Mouse (Mus musculus): ENCODE results near the gene Spsb3. TPM values are rescaled to one million over a fixed set of nuclear protein-coding genes. Genes with fewer than 3 reads are reported as not detected.

The Spsb3 gene
- polyA plus RNA-seq, 1 experiment from 2014 or later: 94.1 TPM

DNA sequence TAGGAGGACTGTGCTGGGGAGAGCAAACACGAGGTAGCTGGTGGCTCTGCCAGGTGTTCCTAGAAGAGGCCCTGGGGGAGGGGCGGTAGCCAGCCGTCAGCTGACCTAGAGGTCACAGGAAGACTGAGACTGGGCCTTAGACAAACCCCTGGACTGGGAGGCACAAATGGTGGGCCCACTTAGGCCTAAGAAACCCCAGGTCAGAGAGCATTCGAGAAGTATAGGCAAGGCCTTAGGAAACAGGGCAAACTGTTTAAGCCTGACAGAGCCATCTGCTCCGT is 8.4 kb upstream of the Spsb3 start:
- Histone ChIP-seq H3K4me2 (no peak overlapping the region), H3K36me3 (replicated peaks) (peaks cover under 1% of the 10 kb centered on the region; the same call in 1 of the 2 replicates), H3K4me3 (no peak overlapping the region), H3K4me1 (no peaks in the 10 kb centered on the region), H3K27ac (no peak overlapping the region), H3K27me3 (replicated peaks) (no peaks in the 10 kb centered on the region), H3K9me3 (no peaks in the 10 kb centered on the region), H3K9ac (no peak overlapping the region)
- ATAC-seq (replicated peaks): no peak
- WGBS: 47% methylated on average over 5 of the region's 5 CpGs

GRCm38 (mm10) chr17:24878531-24878930 is 7.9 kb upstream of the Spsb3 start:
- WGBS: 69% methylated on average over 8 of the region's 8 CpGs
- ATAC-seq (replicated peaks): no peak
- no peak overlapping the region for H3K27ac ChIP-seq
- H3K4me1 ChIP-seq: no peaks in the 10 kb centered on the region
- H3K9ac ChIP-seq: no peak overlapping the region
- no peaks in the 10 kb centered on the region for H3K27me3 ChIP-seq (replicated peaks)
- no peaks in the 10 kb centered on the region for H3K9me3 ChIP-seq
- H3K4me2 ChIP-seq: no peak overlapping the region
- H3K4me3 ChIP-seq: no peak overlapping the region
- peaks cover 5% of the 10 kb centered on the region; the same call in 1 of the 2 replicates for H3K36me3 ChIP-seq (replicated peaks)

- H3K27me3 ChIP-seq (replicated peaks): no peaks in the 10 kb centered on the region
- peaks cover 10% of the 10 kb centered on the region; the same call in 1 of the 2 replicates for H3K36me3 ChIP-seq (replicated peaks)
- no peaks in the 10 kb centered on the region for H3K9me3 ChIP-seq
- H3K4me2 ChIP-seq: no peak overlapping the region
- WGBS: 49% methylated on average over 7 of the region's 7 CpGs
- ATAC-seq (replicated peaks): no peak
- no peak overlapping the region for H3K9ac ChIP-seq
- H3K4me3 ChIP-seq: no peak overlapping the region
- H3K4me1 ChIP-seq: peaks cover 12% of the 10 kb centered on the region
- no peak overlapping the region for H3K27ac ChIP-seq
These were observed 4.6 kb upstream of the Spsb3 start for GRCm38 (mm10) chr17:24881738-24882440.

GRCm38 (mm10) chr17:24884391-24884790 is 2.1 kb upstream of the Spsb3 start:
- no peak overlapping the region for H3K27ac ChIP-seq
- H3K9ac ChIP-seq: no peak overlapping the region
- peaks cover 31% of the 10 kb centered on the region for H3K4me1 ChIP-seq
- no peak overlapping the region for H3K4me2 ChIP-seq
- peaks cover 10% of the 10 kb centered on the region; the same call in 1 of the 2 replicates for H3K36me3 ChIP-seq (replicated peaks)
- H3K27me3 ChIP-seq (replicated peaks): no peaks in the 10 kb centered on the region
- whole genome bisulfite sequencing: 83% methylated on average over 6 of the region's 6 CpGs
- no peak overlapping the region for H3K4me3 ChIP-seq
- no peak for ATAC-seq (replicated peaks)
- H3K9me3 ChIP-seq: no peaks in the 10 kb centered on the region

GRCm38 (mm10) chr17:24885356-24886133 is 898 bp upstream of the Spsb3 start:
- Histone ChIP-seq H3K36me3 (replicated peaks) (peaks cover 14% of the 10 kb centered on the region), H3K27ac (peak overlapping the region; percentile 31; the same call in 1 of the 2 replicates), H3K9ac (peak overlapping the region; percentile 57), H3K4me3 (peak overlapping the region; percentile 81), H3K9me3 (no peaks in the 10 kb centered on the region), H3K4me1 (peaks cover 31% of the 10 kb centered on the region), H3K27me3 (replicated peaks) (no peaks in the 10 kb centered on the region), H3K4me2 (peak overlapping the region; percentile 91)
- no peak for ATAC-seq (replicated peaks)
- 22% methylated on average over 22 of the region's 22 CpGs for WGBS

DNA sequence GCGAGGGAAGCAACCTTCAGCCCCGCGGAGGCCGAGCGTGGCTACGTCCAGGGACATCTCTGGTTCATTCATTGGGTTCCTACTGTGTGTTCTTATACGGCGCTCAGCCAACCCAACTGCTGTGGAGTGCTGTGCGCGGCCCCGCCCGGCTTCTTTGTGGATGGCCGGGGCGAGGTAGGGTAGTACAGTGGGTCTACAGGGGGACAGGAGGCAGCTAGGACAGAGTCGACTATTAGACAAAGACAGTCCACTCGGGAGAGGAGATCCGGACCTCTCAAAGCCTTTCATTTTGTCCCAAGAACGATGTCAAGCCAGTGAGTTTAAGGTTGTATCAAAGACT is 459 bp downstream of the Spsb3 start:
- peaks cover 31% of the 10 kb centered on the region for H3K4me1 ChIP-seq
- peak overlapping the region; percentile 82 for H3K27ac ChIP-seq
- peak; percentile 53 for ATAC-seq (replicated peaks)
- H3K9ac ChIP-seq: peak overlapping the region; percentile 71
- H3K27me3 ChIP-seq (replicated peaks): no peaks in the 10 kb centered on the region
- peak overlapping the region; percentile 81 for H3K4me3 ChIP-seq
- WGBS: 1% methylated on average over 18 of the region's 18 CpGs
- no peaks in the 10 kb centered on the region for H3K9me3 ChIP-seq
- peaks cover 24% of the 10 kb centered on the region for H3K36me3 ChIP-seq (replicated peaks)
- peak overlapping the region; percentile 90 for H3K4me2 ChIP-seq

- Histone ChIP-seq H3K27me3 (replicated peaks) (no peaks in the 10 kb centered on the region), H3K9me3 (no peaks in the 10 kb centered on the region), H3K4me1 (peaks cover 31% of the 10 kb centered on the region), H3K9ac (peak overlapping the region; percentile 71), H3K4me3 (peak overlapping the region; percentile 81), H3K36me3 (replicated peaks) (peaks cover 24% of the 10 kb centered on the region), H3K27ac (peak overlapping the region; percentile 82), H3K4me2 (peak overlapping the region; percentile 90)
- ATAC-seq (replicated peaks): no peak
- WGBS: 68% methylated on average over 18 of the region's 18 CpGs
These were observed 1.0 kb downstream of the Spsb3 start for GRCm38 (mm10) chr17:24887291-24888080.

DNA sequence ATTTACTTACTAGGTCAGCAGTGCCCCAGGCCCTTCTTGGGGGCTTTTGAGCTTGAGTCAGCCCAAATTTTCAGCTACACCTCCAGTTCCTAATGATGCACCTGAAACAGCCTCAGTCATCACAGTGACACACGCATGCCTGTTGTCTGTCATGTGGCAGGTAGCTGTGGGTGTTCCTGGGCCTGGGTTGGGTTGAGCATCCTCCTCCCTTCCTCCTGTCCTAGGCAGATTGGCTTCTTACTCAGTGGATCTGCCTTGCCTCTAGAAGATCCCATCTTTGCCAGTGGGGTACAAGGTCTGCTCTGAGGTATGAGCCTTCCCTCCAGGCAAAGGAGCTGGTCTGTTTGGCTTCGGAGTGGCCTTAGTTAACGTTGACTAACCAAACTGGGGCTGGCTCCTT is 2.4 kb downstream of the Spsb3 start:
- Histone ChIP-seq H3K27me3 (replicated peaks) (no peaks in the 10 kb centered on the region), H3K4me1 (peaks cover 42% of the 10 kb centered on the region), H3K4me2 (no peak overlapping the region), H3K36me3 (replicated peaks) (peaks cover 25% of the 10 kb centered on the region), H3K9ac (no peak overlapping the region), H3K4me3 (no peak overlapping the region), H3K27ac (no peak overlapping the region), H3K9me3 (no peaks in the 10 kb centered on the region)
- no peak for ATAC-seq (replicated peaks)
- 88% methylated on average over 3 of the region's 3 CpGs for WGBS

DNA sequence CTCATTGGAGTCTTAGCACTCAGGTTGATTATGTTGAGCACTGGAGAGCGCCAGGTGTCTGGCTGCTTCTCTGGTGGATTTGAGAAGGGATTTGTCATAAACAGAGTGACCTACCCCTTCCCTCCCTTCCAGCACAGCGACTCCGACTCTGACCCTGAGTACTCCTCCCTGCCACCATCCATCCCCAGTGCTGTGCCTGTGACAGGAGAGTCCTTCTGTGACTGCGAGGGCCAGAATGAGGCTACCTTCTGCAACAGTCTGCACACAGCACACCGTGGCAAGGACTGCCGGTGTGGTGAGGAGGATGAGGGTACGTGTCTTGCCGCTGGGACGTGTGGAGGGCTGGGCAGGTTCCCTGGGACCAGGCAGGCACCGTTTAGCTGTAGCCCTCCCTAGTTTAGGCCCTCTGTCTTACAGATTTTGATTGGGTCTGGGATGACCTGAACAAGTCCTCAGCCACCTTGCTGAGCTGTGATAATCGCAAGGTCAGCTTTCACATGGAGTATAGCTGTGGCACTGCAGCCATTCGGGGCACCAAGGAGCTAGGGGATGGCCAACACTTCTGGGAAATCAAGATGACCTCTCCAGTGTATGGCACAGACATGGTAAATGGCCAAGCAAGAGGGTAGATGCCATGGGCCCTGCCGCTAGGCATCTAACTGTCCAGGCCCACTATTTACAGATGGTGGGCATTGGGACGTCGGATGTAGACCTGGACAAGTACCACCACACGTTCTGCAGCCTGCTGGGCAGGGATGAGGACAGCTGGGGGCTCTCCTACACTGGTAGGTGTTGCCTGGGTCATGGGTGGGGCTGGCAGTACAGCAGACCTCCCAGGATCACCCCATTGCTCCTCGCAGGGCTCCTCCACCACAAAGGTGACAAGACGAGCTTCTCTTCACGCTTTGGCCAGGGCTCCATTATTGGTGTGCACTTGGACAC is 4.0 kb downstream of the Spsb3 start:
- 89% methylated on average over 19 of the region's 19 CpGs for WGBS
- H3K4me3 ChIP-seq: no peak overlapping the region
- peaks cover 24% of the 10 kb centered on the region for H3K36me3 ChIP-seq (replicated peaks)
- no peak for ATAC-seq (replicated peaks)
- no peak overlapping the region for H3K4me2 ChIP-seq
- H3K27ac ChIP-seq: no peak overlapping the region
- no peaks in the 10 kb centered on the region for H3K27me3 ChIP-seq (replicated peaks)
- H3K9me3 ChIP-seq: no peaks in the 10 kb centered on the region
- H3K9ac ChIP-seq: no peak overlapping the region
- H3K4me1 ChIP-seq: peaks cover 43% of the 10 kb centered on the region

GRCm38 (mm10) chr17:24891321-24891720 is 4.9 kb downstream of the Spsb3 start:
- H3K9ac ChIP-seq: no peak overlapping the region
- peaks cover 47% of the 10 kb centered on the region for H3K4me1 ChIP-seq
- no peak overlapping the region for H3K27ac ChIP-seq
- H3K27me3 ChIP-seq (replicated peaks): no peaks in the 10 kb centered on the region
- ATAC-seq (replicated peaks): no peak
- WGBS: 88% methylated on average over 13 of the region's 13 CpGs
- peaks cover 24% of the 10 kb centered on the region for H3K36me3 ChIP-seq (replicated peaks)
- H3K9me3 ChIP-seq: no peaks in the 10 kb centered on the region
- no peak overlapping the region for H3K4me2 ChIP-seq
- H3K4me3 ChIP-seq: no peak overlapping the region

DNA sequence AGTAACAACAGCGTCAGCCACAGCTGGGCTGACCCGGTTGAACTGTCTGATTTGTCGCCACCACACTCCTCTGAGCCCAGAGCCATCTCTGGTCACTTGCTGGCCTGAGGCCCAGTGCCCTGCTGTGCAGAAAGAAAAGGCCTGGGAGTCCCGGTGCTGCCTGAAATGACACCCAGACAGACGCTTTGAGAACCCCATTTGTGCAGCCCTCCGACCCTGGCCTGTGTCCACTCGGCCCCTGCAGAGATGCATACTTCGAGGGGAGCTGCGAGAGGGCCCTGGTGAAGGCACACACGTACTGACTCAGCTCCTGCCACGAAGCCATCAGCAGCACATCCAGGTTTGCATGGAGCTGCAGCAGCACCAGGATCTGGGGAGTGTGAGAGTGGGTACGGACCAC is 6.3 kb downstream of the Spsb3 start:
- no peak overlapping the region for H3K9ac ChIP-seq
- no peak overlapping the region for H3K4me2 ChIP-seq
- H3K4me1 ChIP-seq: peaks cover 54% of the 10 kb centered on the region
- H3K27ac ChIP-seq: no peak overlapping the region
- WGBS: 88% methylated on average over 12 of the region's 12 CpGs
- H3K36me3 ChIP-seq (replicated peaks): peaks cover 27% of the 10 kb centered on the region
- no peaks in the 10 kb centered on the region for H3K9me3 ChIP-seq
- H3K4me3 ChIP-seq: no peak overlapping the region
- no peak for ATAC-seq (replicated peaks)
- H3K27me3 ChIP-seq (replicated peaks): no peaks in the 10 kb centered on the region
